Mouse (Mus musculus) megakaryocyte, embryonic 14.5 days (primary cell): ENCODE results near the gene Ern1.

ENCODE experiments used
- FLI1 ChIP-seq: IDR thresholded peaks from 2 replicates; pipeline ENCODE4 v1.6.1; 2012; ENCODE audit warnings: low read length, inconsistent platforms, mixed read lengths
- GATA1 ChIP-seq: IDR thresholded peaks from 3 replicates; pipeline ENCODE4 v1.6.1; 2012; ENCODE audit warnings: mixed read lengths, low read length, inconsistent platforms, borderline replicate concordance

- no peak for TF ChIP-seq GATA1
- TF ChIP-seq FLI1: no peak
Observed at GRCm38 (mm10) chr11:106398481-106398880, 89.2 kb downstream of the Ern1 start.
